Mouse (Mus musculus) myocyte (in vitro differentiated cells): ENCODE measurements around the gene Irgc1.

Experiments
- CEBPB ChIP-seq: IDR thresholded peaks from 2 replicates; pipeline ENCODE4 v1.6.1; 2011; ENCODE audit warnings: mild to moderate bottlenecking, moderate library complexity; ENCODE audit not compliant: poor library complexity, insufficient read depth, severe bottlenecking
- E2F4 ChIP-seq: IDR thresholded peaks from one replicate; pipeline ENCODE4 v1.6.1; 2011; ENCODE audit warnings: mild to moderate bottlenecking, control low read depth, moderate library complexity; ENCODE audit not compliant: insufficient read depth
- MAX ChIP-seq: IDR thresholded peaks from one replicate; pipeline ENCODE4 v1.6.1; 2011; ENCODE audit warnings: low read depth, mild to moderate bottlenecking, control low read depth
- MYOD1 ChIP-seq, 3 experiments: IDR thresholded peaks; one replicate each; pipeline ENCODE4 v1.6.1; 2011; ENCODE audit warnings: control low read depth in 2 of 3, low read depth in 2 of 3, mild to moderate bottlenecking in 2 of 3, moderate library complexity in 1 of 3; ENCODE audit not compliant: insufficient read length in 2 of 3, control insufficient read depth in 1 of 3
- MYOG ChIP-seq, 3 experiments: IDR thresholded peaks; one replicate each; pipeline ENCODE4 v1.6.1; 2011; ENCODE audit warnings: control low read depth in 2 of 3, low read depth in 2 of 3, mild to moderate bottlenecking in 2 of 3; ENCODE audit not compliant: insufficient read length in 2 of 3, control insufficient read depth in 1 of 3, insufficient read depth in 1 of 3
- POLR2A ChIP-seq: IDR thresholded peaks from one replicate; pipeline ENCODE4 v1.6.1; 2011; ENCODE audit warnings: low read depth, mild to moderate bottlenecking, control low read depth, moderate library complexity; ENCODE audit not compliant: insufficient read length
- POLR2AphosphoS2 ChIP-seq: IDR thresholded peaks from one replicate; pipeline ENCODE4 v1.6.1; 2011; ENCODE audit warnings: low read depth, control low read depth; ENCODE audit not compliant: insufficient read length
- REST ChIP-seq: IDR thresholded peaks from one replicate; pipeline ENCODE4 v1.6.1; 2011; ENCODE audit warnings: mild to moderate bottlenecking, control low read depth, moderate library complexity; ENCODE audit not compliant: insufficient read depth, insufficient read length
- SRF ChIP-seq: IDR thresholded peaks from one replicate; pipeline ENCODE4 v1.6.1; 2011; ENCODE audit warnings: low read depth; ENCODE audit not compliant: control insufficient read depth, insufficient read length
- TCF12 ChIP-seq: IDR thresholded peaks from one replicate; pipeline ENCODE4 v1.6.1; 2011; ENCODE audit warnings: mild to moderate bottlenecking, control low read depth; ENCODE audit not compliant: poor library complexity, insufficient read depth, severe bottlenecking
- TCF3 ChIP-seq: IDR thresholded peaks from one replicate; pipeline ENCODE4 v1.6.1; 2011; ENCODE audit warnings: low read depth, control low read depth; ENCODE audit not compliant: insufficient read length
- USF1 ChIP-seq: IDR thresholded peaks from one replicate; pipeline ENCODE4 v1.6.1; 2011; ENCODE audit warnings: low read depth, mild to moderate bottlenecking, control low read depth, moderate library complexity

GRCm38 (mm10) chr7:24467886-24468285 is 15.8 kb upstream of the Irgc1 start:
- TF ChIP-seq POLR2AphosphoS2 (no peak), POLR2A (no peak), REST (no peak), MAX (no peak), TCF12 (no peak), CEBPB (no peak), USF1 (no peak), SRF (no peak), TCF3 (no peak), MYOG (IDR thresholded peaks at IDR 0.05; ENCODE audit: control insufficient read depth in 1 of 3, insufficient read depth in 1 of 3, insufficient read length in 2 of 3, low read depth in 2 of 3) (no peak), E2F4 (no peak), MYOD1 (IDR thresholded peaks at IDR 0.05; ENCODE audit: control insufficient read depth in 1 of 3, insufficient read length in 2 of 3, low read depth in 2 of 3) (no peak)
